Mouse (Mus musculus) thymus, postnatal 4 days (tissue): ENCODE results near the gene Gm20696.

ENCODE experiments used
- DNase-seq: peaks from one replicate; pipeline ENCODE4 v3.0.0; 2021

Gm20696 gene

GRCm38 (mm10) chr6:99666318-99667171, at the start of gene Gm20696, which contains the start of gene Eif4e3:
Gm20696 (minus strand) TSS chr6:99666797.
Eif4e3 (minus strand) TSS chr6:99666771.
- peak; percentile 65 for DNase-seq

GRCm38 (mm10) chr6:99715913-99716312, 49.3 kb upstream of the Gm20696 start:
- no peak for DNase-seq

GRCm38 (mm10) chr6:99715191-99715590, 48.6 kb upstream of the Gm20696 start:
- no peak for DNase-seq

GRCm38 (mm10) chr6:99713256-99713655, 46.7 kb upstream of the Gm20696 start:
- no peak for DNase-seq

- DNase-seq: no peak
Observed at GRCm38 (mm10) chr6:99711576-99712101, 45.0 kb upstream of the Gm20696 start.

- DNase-seq: no peak
Observed at GRCm38 (mm10) chr6:99700484-99700883, 33.9 kb upstream of the Gm20696 start.

GRCm38 (mm10) chr6:99692916-99693841, 26.6 kb upstream of the Gm20696 start:
- DNase-seq: peak; percentile 35

- peak; percentile 54 for DNase-seq
Observed at GRCm38 (mm10) chr6:99692206-99692915, 25.8 kb upstream of the Gm20696 start, which contains the start of gene Gpr27. Gpr27 (plus strand) TSS chr6:99692679.

GRCm38 (mm10) chr6:99691666-99692205, 25.1 kb upstream of the Gm20696 start:
- DNase-seq: no peak

GRCm38 (mm10) chr6:99688513-99688912, 21.9 kb upstream of the Gm20696 start:
- DNase-seq: no peak

- peak; percentile 56 for DNase-seq
Observed at GRCm38 (mm10) chr6:99684899-99685298, 18.3 kb upstream of the Gm20696 start.

- DNase-seq: no peak
Observed at GRCm38 (mm10) chr6:99683974-99684373, 17.4 kb upstream of the Gm20696 start.

- DNase-seq: no peak
Observed at GRCm38 (mm10) chr6:99678108-99678507, 11.5 kb upstream of the Gm20696 start.

GRCm38 (mm10) chr6:99677325-99677724, 10.7 kb upstream of the Gm20696 start:
- DNase-seq: no peak

- DNase-seq: no peak
Observed at GRCm38 (mm10) chr6:99674482-99674881, 7.9 kb upstream of the Gm20696 start.

- no peak for DNase-seq
Observed at GRCm38 (mm10) chr6:99671768-99672167, 5.2 kb upstream of the Gm20696 start.

- peak; percentile 80 for DNase-seq
Observed at GRCm38 (mm10) chr6:99670481-99671119, 4.0 kb upstream of the Gm20696 start.

GRCm38 (mm10) chr6:99669481-99670325, 3.1 kb upstream of the Gm20696 start:
- DNase-seq: no peak

GRCm38 (mm10) chr6:99667290-99667689, 693 bp upstream of the Gm20696 start:
- DNase-seq: peak; percentile 42

GRCm38 (mm10) chr6:99665457-99666317, 910 bp downstream of the Gm20696 start:
- DNase-seq: no peak
